In the genomic region with DNA sequence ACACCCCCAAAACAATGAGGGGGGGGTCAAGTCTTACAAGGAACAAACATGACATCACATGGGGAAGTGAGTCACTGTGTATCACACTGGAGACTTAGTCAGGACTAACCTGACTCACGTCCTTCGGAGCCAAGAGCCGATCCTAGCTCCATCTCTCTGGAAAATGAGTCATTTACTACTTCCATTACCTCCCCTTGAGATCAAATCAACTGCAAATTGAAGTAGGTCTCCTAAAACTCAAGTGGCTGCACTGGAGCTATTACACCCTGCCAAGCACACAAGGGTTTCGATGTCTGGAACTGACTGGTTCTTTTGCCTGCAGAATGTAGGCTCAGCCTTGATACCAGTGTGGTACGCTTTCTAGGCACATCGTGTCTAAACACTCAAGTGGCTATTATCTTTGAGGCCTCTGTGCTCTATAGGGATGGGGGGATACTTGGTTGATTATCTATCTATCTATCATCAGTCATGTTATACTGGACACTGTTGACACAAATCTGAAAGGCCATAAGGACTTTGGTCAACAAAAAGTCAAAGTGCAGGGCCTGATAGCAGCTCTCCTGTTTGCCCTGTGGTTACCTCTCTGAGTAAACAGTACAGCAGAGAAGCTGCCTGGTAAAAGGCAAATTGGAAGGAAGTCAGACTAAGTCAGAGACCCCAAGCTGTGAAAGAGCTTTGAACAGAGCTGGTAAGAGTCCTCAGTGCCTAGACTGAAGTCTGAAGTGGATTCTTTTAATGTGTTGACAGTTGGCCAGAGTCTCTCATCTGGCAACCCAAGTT, we compare ENCODE assay signal across 10 mouse cellular contexts.
DNase-seq lines count a peak whose midpoint lies in the region; ATAC-seq and TF ChIP-seq lines count a peak whose summit lies in the region.
"Had no signal": no experiment of that assay in that cellular context is flagged by ENCODE, and none has a peak within 500 bp of the region (broad histone marks: within the 10 kb centered on the region; RNA-seq: fewer than 3 reads in every experiment).

No protein-coding gene starts in this region.

- no peaks in the 10 kb centered on the region for H3K79me2 ChIP-seq in macrophage (ENCODE audit: inconsistent target)

- no peaks in the 10 kb centered on the region for H3K9me3 ChIP-seq in kidney, embryonic 16.5 days (ENCODE audit: low read length)
- no peaks in the 10 kb centered on the region for H3K9me3 ChIP-seq in intestine, postnatal 0 days (ENCODE audit: control insufficient read depth)
- H3K9me3 ChIP-seq: midbrain, embryonic 15.5 days had no signal

- no peak for TF ChIP-seq POLR2A in kidney, adult 2 months (IDR thresholded peaks at IDR 0.05; ENCODE audit: low read depth, low read length)

- no peak for TF ChIP-seq CTCF in kidney, adult 2 months (conservative IDR thresholded peaks at IDR 0.05; ENCODE audit: insufficient read depth, insufficient read length, low read depth, low read length)
- TF ChIP-seq CTCF in intestine, postnatal 0 days (IDR thresholded peaks at IDR 0.05; ENCODE audit: low read depth): no peak

- H3K4me3 ChIP-seq in kidney, adult 2 months (ENCODE audit: insufficient read depth, low read depth, low read length): no peak overlapping the region
- no peak overlapping the region for H3K4me3 ChIP-seq in kidney, embryonic 16.5 days (ENCODE audit: low read length)
- no peak overlapping the region for H3K4me3 ChIP-seq in intestine, postnatal 0 days (ENCODE audit: low read depth, low read length)
- no peak overlapping the region for H3K4me3 ChIP-seq in macrophage (ENCODE audit: inconsistent target)
- H3K4me3 ChIP-seq: midbrain, embryonic 15.5 days had no signal

- H3K27ac ChIP-seq in kidney, adult 2 months (ENCODE audit: insufficient read depth, low read depth, low read length): no peak overlapping the region
- H3K27ac ChIP-seq in kidney, embryonic 16.5 days (ENCODE audit: low read length): no peak overlapping the region
- peak overlapping the region; percentile 15 for H3K27ac ChIP-seq in intestine, postnatal 0 days (ENCODE audit: low read depth, low read length)
- peak overlapping the region; percentile 98 for H3K27ac ChIP-seq in macrophage
- H3K27ac ChIP-seq: midbrain, embryonic 15.5 days had no signal

- no peak for ATAC-seq in kidney, embryonic 16.5 days (ENCODE audit: low FRiP score, low TSS enrichment)
- ATAC-seq in intestine, postnatal 0 days: peak; percentile 82
- ATAC-seq: midbrain, embryonic 15.5 days had no signal

- 70% methylated on average over 6 of the region's 6 CpGs for WGBS in kidney, adult 2 months
- whole genome bisulfite sequencing in kidney, embryonic 16.5 days: 68% methylated on average over 6 of the region's 6 CpGs
- 35% methylated on average over 6 of the region's 6 CpGs for WGBS in intestine, postnatal 0 days
- WGBS in macrophage (ENCODE audit: missing documents): 44% methylated on average over 6 of the region's 6 CpGs

- no peaks in the 10 kb centered on the region for H3K36me3 ChIP-seq in kidney, adult 2 months (ENCODE audit: control insufficient read depth, insufficient read depth, low read length)
- no peaks in the 10 kb centered on the region for H3K36me3 ChIP-seq in kidney, embryonic 16.5 days (ENCODE audit: insufficient read depth, low read length)
- no peaks in the 10 kb centered on the region for H3K36me3 ChIP-seq in intestine, postnatal 0 days (ENCODE audit: control insufficient read depth, insufficient read depth)
- no peaks in the 10 kb centered on the region for H3K36me3 ChIP-seq in macrophage (ENCODE audit: inconsistent target)
- H3K36me3 ChIP-seq: midbrain, embryonic 15.5 days had no signal

- no peak overlapping the region for H3K4me2 ChIP-seq in kidney, embryonic 16.5 days (replicated peaks; ENCODE audit: low read depth, low read length)
- no peak overlapping the region for H3K4me2 ChIP-seq in intestine, postnatal 0 days (replicated peaks; ENCODE audit: low read depth)
- H3K4me2 ChIP-seq: midbrain, embryonic 15.5 days had no signal

- peak; percentile 47 for DNase-seq in kidney, adult 2 months
- DNase-seq in adrenal gland, postnatal 25 days: peak; percentile 40
- DNase-seq in spleen, postnatal 10 days (ENCODE audit: low spot score in 2 of 2): no peak
- DNase-seq in embryo, embryonic 11 days: no peak
- DNase-seq in right cerebral cortex, postnatal 4 days: no peak
- DNase-seq: retina, postnatal 1 day had no signal

- peaks cover 7% of the 10 kb centered on the region for H3K4me1 ChIP-seq in kidney, adult 2 months (ENCODE audit: control insufficient read depth, insufficient read depth, low read length)
- H3K4me1 ChIP-seq in kidney, embryonic 16.5 days (ENCODE audit: insufficient read depth, low read length): 0 out of 2 replicates have a peak, but pooled peaks cover 7% of the 10 kb centered on the region
- 0 out of 2 replicates have a peak, but pooled peaks cover 2% of the 10 kb centered on the region for H3K4me1 ChIP-seq in intestine, postnatal 0 days (replicated peaks; ENCODE audit: control insufficient read depth, insufficient read depth, low read length)
- H3K4me1 ChIP-seq: midbrain, embryonic 15.5 days had no signal

- no peaks in the 10 kb centered on the region for H3K27me3 ChIP-seq in kidney, adult 2 months (replicated peaks; ENCODE audit: control insufficient read depth, insufficient read depth, low read length)
- no peaks in the 10 kb centered on the region for H3K27me3 ChIP-seq in kidney, embryonic 16.5 days (ENCODE audit: insufficient read depth, low read length)
- no peaks in the 10 kb centered on the region for H3K27me3 ChIP-seq in intestine, postnatal 0 days (replicated peaks; ENCODE audit: control insufficient read depth, insufficient read depth, low read length)
- H3K27me3 ChIP-seq: midbrain, embryonic 15.5 days had no signal

- no peak overlapping the region for H3K9ac ChIP-seq in kidney, embryonic 16.5 days (replicated peaks; ENCODE audit: low read length)
- H3K9ac ChIP-seq in intestine, postnatal 0 days (ENCODE audit: low read depth, low read length): no peak overlapping the region
- H3K9ac ChIP-seq: midbrain, embryonic 15.5 days had no signal

Comparison
In these comparisons a context has a peak if more than half of its experiments do, and no peak if none do; other contexts are left out.
1. DNase-seq: peak in kidney, adult 2 months (single experiment) and adrenal gland, postnatal 25 days (single experiment); none in spleen, postnatal 10 days (0 of 2), embryo, embryonic 11 days (single experiment) and right cerebral cortex, postnatal 4 days (single experiment).
2. H3K27ac ChIP-seq: peak in intestine, postnatal 0 days (single experiment) and macrophage (single experiment); none in kidney, adult 2 months (single experiment) and kidney, embryonic 16.5 days (single experiment).